ENCODE assay signal across 26 mouse cellular contexts in the genomic region with DNA sequence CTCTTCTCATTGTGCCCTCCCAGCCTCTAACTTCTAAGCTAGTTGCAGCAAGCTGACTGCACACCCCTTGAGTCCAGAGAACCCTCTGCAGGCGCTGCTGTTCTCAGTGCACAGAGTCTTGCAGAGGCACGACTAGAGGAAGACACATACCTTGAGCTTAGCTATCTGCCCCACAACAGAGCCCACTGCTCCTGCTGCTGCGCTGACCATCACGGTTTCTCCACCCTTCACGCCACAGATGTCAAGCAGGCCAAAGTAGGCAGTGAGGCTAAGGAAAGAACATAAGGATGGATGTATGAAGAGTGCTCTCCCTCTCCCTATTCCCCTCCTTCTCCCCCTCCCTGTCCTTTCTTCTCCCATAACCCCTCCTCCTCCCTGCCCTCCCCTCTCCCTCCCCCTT. TPM values are rescaled to one million over a fixed set of nuclear protein-coding genes. Genes with fewer than 3 reads are reported as not detected.
DNase-seq lines count a peak whose midpoint lies in the region; ATAC-seq and TF ChIP-seq lines count a peak whose summit lies in the region.
"Had no signal": no experiment of that assay in that cellular context is flagged by ENCODE, and none has a peak within 500 bp of the region (broad histone marks: within the 10 kb centered on the region; RNA-seq: fewer than 3 reads in every experiment).

No protein-coding gene starts in this region.

- no peak for ATAC-seq in stomach, postnatal 0 days (ENCODE audit: low FRiP score, low TSS enrichment)
- ATAC-seq: activated CD4-positive, CD25-positive, alpha-beta regulatory T cell, adult 4 months; CD4-positive, CD25-positive, alpha-beta regulatory T cell, adult 4 months; Patski had no signal

- H3K27me3 ChIP-seq in heart, embryonic 10.5 days (ENCODE audit: insufficient read depth, poor library complexity, severe bottlenecking), result no peaks in the 10 kb centered on the region
- no peaks in the 10 kb centered on the region for H3K27me3 ChIP-seq in stomach, postnatal 0 days (ENCODE audit: control insufficient read depth, insufficient read depth, low read length)
- H3K27me3 ChIP-seq: CH12.LX had no signal

- DNase-seq in heart, adult 11 months, result peak; percentile 81
- no peak for DNase-seq in heart, postnatal 25 days (ENCODE audit: low spot score)
- DNase-seq in heart, embryonic 10.5 days (ENCODE audit: low spot score), result peak; percentile 62
- no peak for DNase-seq in heart, postnatal 36 days
- peak; percentile 2 for DNase-seq in thymus, postnatal 4 days
- DNase-seq in thymus, postnatal 0 days (ENCODE audit: low spot score), result no peak
- DNase-seq in stomach, postnatal 0 days (ENCODE audit: low spot score), result peak; percentile 11
- no peak for DNase-seq in layer of hippocampus, adult 18-20 months (ENCODE audit: low spot score in 2 of 2)
- DNase-seq: adrenal gland, adult 2 months; adrenal gland, adult 8-10 months; adrenal gland, postnatal 10 days; adrenal gland, postnatal 14 days; adrenal gland, postnatal 25 days; adrenal gland, postnatal 36 days; B cell, adult 2 months; cerebellum, adult 11 months; cerebellum, adult 11-12 months had no signal

- intact Hi-C loops in heart, postnatal 25 days (cut with DNase I), result no loop called here
- intact Hi-C loops in heart, postnatal 36 days (cut with DNase I), result no loop called here

- WGBS in heart, embryonic 10.5 days, result 79% methylated on average over 5 of the region's 5 CpGs
- 78% methylated on average over 5 of the region's 5 CpGs for WGBS in stomach, postnatal 0 days

- no peaks in the 10 kb centered on the region for H3K9me3 ChIP-seq in heart, embryonic 10.5 days
- no peaks in the 10 kb centered on the region for H3K9me3 ChIP-seq in stomach, postnatal 0 days (ENCODE audit: control insufficient read depth, low read length)
- H3K9me3 ChIP-seq: G1E had no signal

- H3K9ac ChIP-seq in stomach, postnatal 0 days (ENCODE audit: low read length), result no peak overlapping the region

- H3K4me2 ChIP-seq in stomach, postnatal 0 days (replicated peaks; ENCODE audit: low read depth), result no peak overlapping the region

- H3K27ac ChIP-seq in heart, embryonic 10.5 days, result no peak overlapping the region
- H3K27ac ChIP-seq in stomach, postnatal 0 days (replicated peaks), result no peak overlapping the region

- TF ChIP-seq CTCF in stomach, postnatal 0 days (IDR thresholded peaks at IDR 0.05; ENCODE audit: low read depth), result no peak

- H3K4me1 ChIP-seq in heart, embryonic 10.5 days, result no peaks in the 10 kb centered on the region
- H3K4me1 ChIP-seq in stomach, postnatal 0 days (replicated peaks; ENCODE audit: control insufficient read depth, insufficient read depth), result no peaks in the 10 kb centered on the region

- peaks cover 9% of the 10 kb centered on the region; the same call in 1 of the 2 replicates for H3K36me3 ChIP-seq in heart, embryonic 10.5 days
- peaks cover 5% of the 10 kb centered on the region for H3K36me3 ChIP-seq in stomach, postnatal 0 days (ENCODE audit: control insufficient read depth, insufficient read depth, low read length)

- no peak for TF ChIP-seq EP300 in stomach, postnatal 0 days (optimal IDR thresholded peaks at IDR 0.05)

- no peak overlapping the region for H3K4me3 ChIP-seq in heart, embryonic 10.5 days
- H3K4me3 ChIP-seq in stomach, postnatal 0 days (ENCODE audit: low read depth, low read length), result no peak overlapping the region

RNA-seq across cellular contexts. Expression of gene Ptgr1, which starts 11.2 kb away (rescaled TPM):
- 1 to 10 TPM; 4.2 to 4.7 TPM for total RNA-seq in heart, postnatal 25 days (2021)
- 10.6 and 17.0 TPM in 2 replicates for polyA plus RNA-seq in heart, embryonic 10.5 days (2016; fragmentation: Nextera tagmentation; extraction: Ambion mirVana)
- 1 to 10 TPM; 3.0 to 5.3 TPM for total RNA-seq in heart, postnatal 36 days (2021)
- 14.4 and 14.6 TPM in 2 replicates for polyA plus RNA-seq in thymus, postnatal 0 days (2015; fragmentation: Nextera tagmentation; extraction: Ambion mirVana)
- polyA plus RNA-seq in stomach, postnatal 0 days (2015; fragmentation: Nextera tagmentation; extraction: Ambion mirVana), result 454 and 488 TPM in 2 replicates
- 1 to 10 TPM; 2.6 to 3.2 TPM for total RNA-seq in layer of hippocampus, adult 18-20 months (2021)

RNA-seq across cellular contexts. Expression of gene Dnajc25, which starts 19.2 kb away (rescaled TPM):
- 10 to 100 TPM; 17.6 to 18.2 TPM for total RNA-seq in heart, postnatal 25 days (2021)
- polyA plus RNA-seq in heart, embryonic 10.5 days (2016; fragmentation: Nextera tagmentation; extraction: Ambion mirVana), result 7.4 and 11.4 TPM in 2 replicates
- 10 to 100 TPM; 18.7 to 19.5 TPM for total RNA-seq in heart, postnatal 36 days (2021)
- 5.7 and 6.9 TPM in 2 replicates for polyA plus RNA-seq in thymus, postnatal 0 days (2015; fragmentation: Nextera tagmentation; extraction: Ambion mirVana)
- 13.4 and 13.7 TPM in 2 replicates for polyA plus RNA-seq in stomach, postnatal 0 days (2015; fragmentation: Nextera tagmentation; extraction: Ambion mirVana)
- 1 to 10 TPM; 3.4 to 4.8 TPM for total RNA-seq in layer of hippocampus, adult 18-20 months (2021)

RNA-seq across cellular contexts. Expression of gene Gm20503, which starts 27.3 kb away (rescaled TPM):
- total RNA-seq in heart, postnatal 25 days (2021), result 1 to 10 TPM; 4.8 to 7.4 TPM
- 10.9 and 14.1 TPM in 2 replicates for polyA plus RNA-seq in heart, embryonic 10.5 days (2016; fragmentation: Nextera tagmentation; extraction: Ambion mirVana)
- total RNA-seq in heart, postnatal 36 days (2021), result 1 to 10 TPM; 2.7 TPM
- polyA plus RNA-seq in thymus, postnatal 0 days (2015; fragmentation: Nextera tagmentation; extraction: Ambion mirVana), result 8.4 and 12.0 TPM in 2 replicates
- 18.5 and 21.6 TPM in 2 replicates for polyA plus RNA-seq in stomach, postnatal 0 days (2015; fragmentation: Nextera tagmentation; extraction: Ambion mirVana)
- 1 to 10 TPM; 2.6 to 3.6 TPM for total RNA-seq in layer of hippocampus, adult 18-20 months (2021)
- total RNA-seq: ES-E14, G1E, MEL had no signal
- polyA plus RNA-seq: activated CD4-positive, CD25-positive, alpha-beta regulatory T cell, adult 4 months; adrenal gland, adult 2 months; brain, embryonic 14.5 days; C2C12; CD4-positive, CD25-positive, alpha-beta regulatory T cell, adult 4 months; G1E had no signal

RNA-seq across cellular contexts. Expression of gene Zkscan16, which starts 32.3 kb away (rescaled TPM):
- not detected for total RNA-seq in heart, postnatal 25 days (2021)
- 0.28 and 0.38 TPM in 2 replicates for polyA plus RNA-seq in heart, embryonic 10.5 days (2016; fragmentation: Nextera tagmentation; extraction: Ambion mirVana)
- total RNA-seq in heart, postnatal 36 days (2021), result not detected
- 0.07 TPM in 1 of 2 replicates, not detected in the other for polyA plus RNA-seq in thymus, postnatal 0 days (2015; fragmentation: Nextera tagmentation; extraction: Ambion mirVana)
- 0.11 and 0.13 TPM in 2 replicates for polyA plus RNA-seq in stomach, postnatal 0 days (2015; fragmentation: Nextera tagmentation; extraction: Ambion mirVana)
- 10 to 100 TPM; 55.5 to 58.4 TPM for total RNA-seq in layer of hippocampus, adult 18-20 months (2021)
- total RNA-seq: CH12.LX, MEL had no signal
- polyA plus RNA-seq: activated CD4-positive, CD25-positive, alpha-beta regulatory T cell, adult 4 months; adrenal gland, adult 2 months; CD4-positive, CD25-positive, alpha-beta regulatory T cell, adult 4 months; G1E had no signal

RNA-seq across cellular contexts. Expression of gene Gng10, which starts 59.2 kb away (rescaled TPM):
- 10 to 100 TPM; 15.8 to 18.7 TPM for total RNA-seq in heart, postnatal 25 days (2021)
- polyA plus RNA-seq in heart, embryonic 10.5 days (2016; fragmentation: Nextera tagmentation; extraction: Ambion mirVana), result 44.4 and 55.4 TPM in 2 replicates
- 10 to 100 TPM; 16.6 to 17.0 TPM for total RNA-seq in heart, postnatal 36 days (2021)
- 124 and 128 TPM in 2 replicates for polyA plus RNA-seq in thymus, postnatal 0 days (2015; fragmentation: Nextera tagmentation; extraction: Ambion mirVana)
- 98.0 and 99.6 TPM in 2 replicates for polyA plus RNA-seq in stomach, postnatal 0 days (2015; fragmentation: Nextera tagmentation; extraction: Ambion mirVana)
- total RNA-seq in layer of hippocampus, adult 18-20 months (2021), result 10 to 100 TPM; 81.9 to 83.1 TPM

Comparison
In these comparisons a context has a peak if more than half of its experiments do, and no peak if none do; other contexts are left out.
1. DNase-seq: peak in heart, adult 11 months (single experiment), heart, embryonic 10.5 days (single experiment), thymus, postnatal 4 days (single experiment) and stomach, postnatal 0 days (single experiment); none in heart, postnatal 25 days (single experiment), heart, postnatal 36 days (0 of 2), thymus, postnatal 0 days (single experiment) and layer of hippocampus, adult 18-20 months (0 of 2).